Mouse (Mus musculus) ES-E14 (cell line): ENCODE data around the gene Tmc2. TPM values are rescaled to one million over a fixed set of nuclear protein-coding genes. Genes with fewer than 3 reads are reported as not detected.

Experiments
- DNase-seq: peaks from one replicate; pipeline ENCODE4 v3.0.0-alpha.2; 2013; ENCODE audit warnings: low read depth, low spot score
- H3K27ac ChIP-seq: 2 replicates; pipeline ENCODE4 v1.5.1; 2012; ENCODE audit warnings: low read depth, mild to moderate bottlenecking, low read length, moderate library complexity, mixed read lengths; ENCODE audit not compliant: poor library complexity, insufficient read depth, severe bottlenecking
- H3K36me3 ChIP-seq: 2 replicates; pipeline ENCODE4 v1.6.1; 2012; ENCODE audit warnings: mild to moderate bottlenecking, low read length, moderate library complexity, mixed read lengths; ENCODE audit not compliant: control insufficient read depth, poor library complexity, insufficient read depth, severe bottlenecking
- H3K4me1 ChIP-seq, 2 experiments: fragments of 150-350 bp in 1 of 2; sonication (generic) in 1 of 2; 2 replicates each; pipeline ENCODE4 v1.6.1; 2012; ENCODE audit warnings: low read length in 2 of 2, mild to moderate bottlenecking in 1 of 2, mixed read lengths in 1 of 2; ENCODE audit not compliant: control insufficient read depth in 2 of 2, insufficient read depth in 2 of 2, poor library complexity in 1 of 2
- H3K4me3 ChIP-seq, 2 experiments: fragments of 150-350 bp in 1 of 2; sonication (generic) in 1 of 2; 2 replicates each; pipeline ENCODE4 v1.5.1; 2012; ENCODE audit warnings: low read length in 2 of 2, low read depth in 1 of 2, mild to moderate bottlenecking in 1 of 2, mixed read lengths in 1 of 2; ENCODE audit not compliant: insufficient read depth in 1 of 2, poor library complexity in 1 of 2, severe bottlenecking in 1 of 2
- H3K9ac ChIP-seq: 2 replicates; pipeline ENCODE4 v1.6.1; 2012; ENCODE audit warnings: low read depth, mild to moderate bottlenecking, low read length, mixed read lengths; ENCODE audit not compliant: poor library complexity, insufficient read depth, severe bottlenecking
- H3K9me3 ChIP-seq: fragments of 150-350 bp; sonication (generic); 2 replicates; pipeline ENCODE4 v1.6.1; 2012; ENCODE audit warnings: low read depth, mild to moderate bottlenecking, low read length; ENCODE audit not compliant: control insufficient read depth, insufficient read depth
- CHD2 ChIP-seq: IDR thresholded peaks from 2 replicates; pipeline ENCODE4 v1.6.1; 2014; ENCODE audit warnings: mild to moderate bottlenecking, low read depth, low read length, inconsistent platforms
- HCFC1 ChIP-seq: IDR thresholded peaks from 2 replicates; pipeline ENCODE4 v1.6.1; 2012; ENCODE audit warnings: low read length, inconsistent platforms, borderline replicate concordance; ENCODE audit not compliant: insufficient read depth
- MAFK ChIP-seq: IDR thresholded peaks from 2 replicates; pipeline ENCODE4 v1.6.1; 2014; ENCODE audit warnings: mild to moderate bottlenecking, low read depth, low read length, inconsistent platforms; ENCODE audit not compliant: insufficient read depth
- ZC3H11A ChIP-seq: IDR thresholded peaks from 2 replicates; pipeline ENCODE4 v1.6.1; 2012; ENCODE audit warnings: low read depth, mild to moderate bottlenecking, inconsistent platforms, low read length, borderline replicate concordance
- ZNF384 ChIP-seq: IDR thresholded peaks from 2 replicates; pipeline ENCODE4 v1.6.1; 2012; ENCODE audit warnings: low read depth, low read length, inconsistent platforms
- in situ Hi-C, 2 experiments: fragments of 600-800 bp; cut with MboI; formaldehyde crosslinking; loops; one replicate each; pipeline ENCODE4 v1.15.1; 2025; ENCODE audit warnings: low sequenced_read_pairs in 2 of 2, inconsistent platforms in 1 of 2; ENCODE audit not compliant: unreplicated experiment in 2 of 2
- total RNA-seq: library from RNA; depleted of rRNA; stranded (reverse); fragments of 300-350 nt; gene quantifications from 2 replicates; pipeline ENCODE4 v1.2.3, GENCODE M21; 2012

The Tmc2 gene
- total RNA-seq, 1 experiment: 0.09 TPM

- TF ChIP-seq ZNF384 (no peak), CHD2 (no peak), ZC3H11A (no peak), MAFK (no peak), HCFC1 (no peak)
- H3K9me3 ChIP-seq: no peaks in the 10 kb centered on the region
- in situ Hi-C loops: no loop called here
- no peak for DNase-seq
- H3K4me1 ChIP-seq: peaks cover 1 to 8% of the 10 kb centered on the region in 2 experiments; a peak in 1 of 4 replicates
- H3K4me3 ChIP-seq: peak overlapping the region; percentile 97 to 100
- H3K9ac ChIP-seq: peak overlapping the region; percentile 37
- peaks cover 18% of the 10 kb centered on the region for H3K36me3 ChIP-seq
- no peak overlapping the region for H3K27ac ChIP-seq
Observed at GRCm38 (mm10) chr2:130179507-130180019, 15.4 kb upstream of the Tmc2 start.

- no peak overlapping the region for H3K9ac ChIP-seq
- no peak for DNase-seq
- H3K9me3 ChIP-seq: no peaks in the 10 kb centered on the region
- in situ Hi-C loops: no loop called here
- H3K4me3 ChIP-seq: no peak overlapping the region
- H3K36me3 ChIP-seq: no peaks in the 10 kb centered on the region
- no peaks in the 10 kb centered on the region for H3K4me1 ChIP-seq
- TF ChIP-seq MAFK: no peak
- no peak for TF ChIP-seq ZC3H11A
- TF ChIP-seq CHD2: no peak
- no peak for TF ChIP-seq HCFC1
- TF ChIP-seq ZNF384: no peak
- no peak overlapping the region for H3K27ac ChIP-seq
Observed at GRCm38 (mm10) chr2:130188391-130188790, 6.6 kb upstream of the Tmc2 start.

- Histone ChIP-seq H3K36me3 (no peaks in the 10 kb centered on the region), H3K9ac (no peak overlapping the region), H3K9me3 (no peaks in the 10 kb centered on the region), H3K4me3 (no peak overlapping the region), H3K4me1 (no peaks in the 10 kb centered on the region), H3K27ac (no peak overlapping the region)
- TF ChIP-seq ZC3H11A: no peak
- no peak for TF ChIP-seq ZNF384
- TF ChIP-seq HCFC1: no peak
- TF ChIP-seq MAFK: no peak
- TF ChIP-seq CHD2: no peak
- in situ Hi-C loops: no loop called here
- no peak for DNase-seq
Observed at GRCm38 (mm10) chr2:130200961-130201360, 6.0 kb downstream of the Tmc2 start.

GRCm38 (mm10) chr2:130207376-130207775, 12.4 kb downstream of the Tmc2 start:
- in situ Hi-C loops: no loop called here
- no peak overlapping the region for H3K27ac ChIP-seq
- no peaks in the 10 kb centered on the region for H3K4me1 ChIP-seq
- no peak overlapping the region for H3K9ac ChIP-seq
- no peak for DNase-seq
- no peak overlapping the region for H3K4me3 ChIP-seq
- TF ChIP-seq CHD2: no peak
- no peak for TF ChIP-seq MAFK
- TF ChIP-seq HCFC1: no peak
- TF ChIP-seq ZC3H11A: no peak
- no peak for TF ChIP-seq ZNF384
- H3K9me3 ChIP-seq: no peaks in the 10 kb centered on the region
- no peaks in the 10 kb centered on the region for H3K36me3 ChIP-seq
